Mouse (Mus musculus): ENCODE measurements at regions not wholly inside any gene's neighbourhood (a gene's known extent, or its start where the extent isn't known, plus 50 kb on each side); places are given as distances from the start of the nearest gene placed in this dataset.

DNA sequence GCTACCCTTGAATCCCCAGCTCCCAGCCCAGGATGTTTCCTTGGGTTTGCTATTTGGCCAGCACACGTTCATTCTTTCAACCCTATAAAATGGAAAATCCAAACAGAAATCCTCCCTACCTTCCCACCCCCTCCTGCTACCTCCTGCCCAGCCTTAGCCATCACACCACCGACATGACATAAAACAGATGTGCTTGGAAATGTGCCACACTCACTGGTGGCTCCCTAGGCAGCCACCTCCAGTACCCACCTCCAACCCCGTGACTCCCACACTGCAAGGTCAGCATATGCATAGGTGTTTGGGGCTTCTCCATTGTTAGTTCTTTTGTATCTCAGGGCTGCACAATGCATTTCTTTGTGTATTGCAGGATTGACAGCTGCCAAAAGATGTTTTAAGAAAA lies 327.2 kb downstream of the Insig2 start:
- Histone ChIP-seq H3K4me3 (ENCODE audit: low read depth, low read length) (no peak overlapping the region), H3K27ac (replicated peaks; ENCODE audit: low read depth, low read length) (no peak overlapping the region), H3K9me3 (ENCODE audit: control insufficient read depth, low read length) (peaks cover 6% of the 10 kb centered on the region; the same call in 1 of the 2 replicates), H3K4me2 (ENCODE audit: low read depth, low read length) (no peak overlapping the region), H3K9ac (ENCODE audit: low read depth, low read length) (no peak overlapping the region), H3K27me3 (replicated peaks; ENCODE audit: control insufficient read depth, insufficient read depth, low read length) (no peaks in the 10 kb centered on the region), H3K4me1 (ENCODE audit: control insufficient read depth, insufficient read depth, low read length) (no peaks in the 10 kb centered on the region), H3K36me3 (ENCODE audit: control insufficient read depth, insufficient read depth, low read length) (no peaks in the 10 kb centered on the region)
- 22% methylated on average over 3 of the region's 3 CpGs for WGBS
- ATAC-seq (ENCODE audit: low read depth), result no peak
- no peak for DNase-seq (ENCODE audit: low spot score)

DNA sequence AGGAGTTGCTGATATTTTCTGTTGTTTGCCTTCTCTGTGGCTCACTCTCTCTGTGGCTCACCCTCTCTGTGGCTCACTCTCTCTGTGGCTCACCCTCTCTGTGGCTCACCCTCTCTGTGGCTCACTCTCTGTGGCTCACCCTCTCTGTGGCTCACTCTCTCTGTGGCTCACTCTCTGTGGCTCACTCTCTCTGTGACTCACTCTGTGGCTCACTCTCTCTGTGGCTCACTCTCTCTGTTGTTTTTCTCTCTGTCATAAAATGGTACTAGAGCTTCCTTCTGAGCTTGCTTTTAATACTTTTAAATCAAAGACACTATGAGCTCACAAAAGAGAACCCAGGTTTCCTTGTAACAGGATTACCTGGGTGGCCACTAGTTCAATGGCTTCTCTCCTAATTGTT lies 320.3 kb downstream of the Insig2 start:
- no peak overlapping the region for H3K9ac ChIP-seq (ENCODE audit: low read depth, low read length)
- ATAC-seq (ENCODE audit: low read depth), result no peak
- H3K4me3 ChIP-seq (ENCODE audit: low read depth, low read length), result no peak overlapping the region
- peaks cover 7% of the 10 kb centered on the region; the same call in 1 of the 2 replicates for H3K4me1 ChIP-seq (ENCODE audit: control insufficient read depth, insufficient read depth, low read length)
- H3K27me3 ChIP-seq (replicated peaks; ENCODE audit: control insufficient read depth, insufficient read depth, low read length), result no peaks in the 10 kb centered on the region
- no peaks in the 10 kb centered on the region for H3K36me3 ChIP-seq (ENCODE audit: control insufficient read depth, insufficient read depth, low read length)
- 0 out of 2 replicates have a peak, but pooled peaks cover 3% of the 10 kb centered on the region for H3K9me3 ChIP-seq (ENCODE audit: control insufficient read depth, low read length)
- no peak overlapping the region for H3K27ac ChIP-seq (replicated peaks; ENCODE audit: low read depth, low read length)
- DNase-seq (ENCODE audit: low spot score), result no peak
- H3K4me2 ChIP-seq (ENCODE audit: low read depth, low read length), result no peak overlapping the region

DNA sequence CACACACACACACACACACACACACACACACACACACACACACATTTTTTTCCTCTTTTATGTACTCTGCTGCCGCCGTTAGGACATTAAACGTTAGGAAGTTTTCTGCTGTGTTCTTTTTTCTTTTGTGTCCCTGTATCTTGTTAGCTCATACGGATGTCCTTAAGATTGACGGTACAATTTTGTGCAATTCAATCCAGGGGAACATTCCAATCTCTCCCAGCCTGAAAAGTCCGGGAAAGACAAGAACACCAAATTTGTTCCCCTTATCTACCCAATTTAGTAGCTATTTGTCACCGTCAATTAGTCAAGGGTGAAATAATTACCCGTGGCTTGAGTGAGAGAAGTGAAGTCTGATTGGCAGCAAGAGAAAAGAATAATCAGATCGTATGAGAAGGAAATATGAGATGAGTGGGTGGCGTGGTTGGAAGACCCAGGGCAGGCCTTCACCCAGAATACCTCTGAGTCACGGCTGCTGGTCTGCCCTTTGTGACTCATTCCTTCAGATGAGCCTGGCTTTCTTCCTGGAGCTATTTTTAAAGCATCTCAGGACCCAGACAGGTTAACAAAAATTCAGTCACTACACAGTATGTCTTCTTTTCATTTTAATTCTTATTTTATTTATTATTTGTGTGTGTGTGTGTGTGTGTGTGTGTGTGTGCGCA lies 318.4 kb downstream of the Insig2 start:
- no peak for ATAC-seq (ENCODE audit: low read depth)
- no peak overlapping the region for H3K27ac ChIP-seq (replicated peaks; ENCODE audit: low read depth, low read length)
- H3K9ac ChIP-seq (ENCODE audit: low read depth, low read length), result no peak overlapping the region
- no peak overlapping the region for H3K4me3 ChIP-seq (ENCODE audit: low read depth, low read length)
- H3K4me1 ChIP-seq (ENCODE audit: control insufficient read depth, insufficient read depth, low read length), result peaks cover 7% of the 10 kb centered on the region; the same call in 1 of the 2 replicates
- H3K36me3 ChIP-seq (ENCODE audit: control insufficient read depth, insufficient read depth, low read length), result no peaks in the 10 kb centered on the region
- DNase-seq (ENCODE audit: low spot score), result peak; percentile 29
- H3K27me3 ChIP-seq (replicated peaks; ENCODE audit: control insufficient read depth, insufficient read depth, low read length), result no peaks in the 10 kb centered on the region
- 0 out of 2 replicates have a peak, but pooled peaks cover 1% of the 10 kb centered on the region for H3K9me3 ChIP-seq (ENCODE audit: control insufficient read depth, low read length)
- WGBS, result 28% methylated on average over 12 of the region's 12 CpGs
- H3K4me2 ChIP-seq (ENCODE audit: low read depth, low read length), result no peak overlapping the region

GRCm38 (mm10) chr1:121029375-121029774 lies 303.0 kb downstream of the Insig2 start:
- Histone ChIP-seq H3K9me3 (ENCODE audit: control insufficient read depth, low read length) (no peaks in the 10 kb centered on the region), H3K9ac (ENCODE audit: low read depth, low read length) (no peak overlapping the region), H3K4me1 (ENCODE audit: control insufficient read depth, insufficient read depth, low read length) (no peaks in the 10 kb centered on the region), H3K27ac (replicated peaks; ENCODE audit: low read depth, low read length) (no peak overlapping the region), H3K4me3 (ENCODE audit: low read depth, low read length) (no peak overlapping the region), H3K36me3 (ENCODE audit: control insufficient read depth, insufficient read depth, low read length) (no peaks in the 10 kb centered on the region), H3K27me3 (replicated peaks; ENCODE audit: control insufficient read depth, insufficient read depth, low read length) (no peaks in the 10 kb centered on the region), H3K4me2 (ENCODE audit: low read depth, low read length) (no peak overlapping the region)
- WGBS, result 91% methylated on average over 2 of the region's 2 CpGs
- DNase-seq (ENCODE audit: low spot score) (no peak), ATAC-seq (ENCODE audit: low read depth) (no peak)

- no peak for ATAC-seq (ENCODE audit: low read depth)
- H3K9ac ChIP-seq (ENCODE audit: low read depth, low read length), result no peak overlapping the region
- WGBS, result 83% methylated on average over 10 of the region's 10 CpGs
- H3K27ac ChIP-seq (replicated peaks; ENCODE audit: low read depth, low read length), result no peak overlapping the region
- no peak overlapping the region for H3K4me2 ChIP-seq (ENCODE audit: low read depth, low read length)
- H3K9me3 ChIP-seq (ENCODE audit: control insufficient read depth, low read length), result no peaks in the 10 kb centered on the region
- H3K27me3 ChIP-seq (replicated peaks; ENCODE audit: control insufficient read depth, insufficient read depth, low read length), result no peaks in the 10 kb centered on the region
- no peaks in the 10 kb centered on the region for H3K4me1 ChIP-seq (ENCODE audit: control insufficient read depth, insufficient read depth, low read length)
- no peak overlapping the region for H3K4me3 ChIP-seq (ENCODE audit: low read depth, low read length)
- DNase-seq (ENCODE audit: low spot score), result no peak
- no peaks in the 10 kb centered on the region for H3K36me3 ChIP-seq (ENCODE audit: control insufficient read depth, insufficient read depth, low read length)
These were observed 297.5 kb downstream of the Insig2 start for GRCm38 (mm10) chr1:121034761-121035393.

- Histone ChIP-seq H3K9ac (ENCODE audit: low read depth, low read length) (no peak overlapping the region), H3K27me3 (replicated peaks; ENCODE audit: control insufficient read depth, insufficient read depth, low read length) (0 out of 2 replicates have a peak, but pooled peaks cover 3% of the 10 kb centered on the region), H3K4me1 (ENCODE audit: control insufficient read depth, insufficient read depth, low read length) (no peaks in the 10 kb centered on the region), H3K4me2 (ENCODE audit: low read depth, low read length) (no peak overlapping the region), H3K27ac (replicated peaks; ENCODE audit: low read depth, low read length) (no peak overlapping the region), H3K4me3 (ENCODE audit: low read depth, low read length) (no peak overlapping the region), H3K36me3 (ENCODE audit: control insufficient read depth, insufficient read depth, low read length) (no peaks in the 10 kb centered on the region), H3K9me3 (ENCODE audit: control insufficient read depth, low read length) (no peaks in the 10 kb centered on the region)
- WGBS, result 72% methylated on average over 6 of the region's 6 CpGs
- peak; percentile 19 for DNase-seq (ENCODE audit: low spot score)
- no peak for ATAC-seq (ENCODE audit: low read depth)
These were observed 285.8 kb downstream of the Insig2 start for GRCm38 (mm10) chr1:121046581-121046980.

DNA sequence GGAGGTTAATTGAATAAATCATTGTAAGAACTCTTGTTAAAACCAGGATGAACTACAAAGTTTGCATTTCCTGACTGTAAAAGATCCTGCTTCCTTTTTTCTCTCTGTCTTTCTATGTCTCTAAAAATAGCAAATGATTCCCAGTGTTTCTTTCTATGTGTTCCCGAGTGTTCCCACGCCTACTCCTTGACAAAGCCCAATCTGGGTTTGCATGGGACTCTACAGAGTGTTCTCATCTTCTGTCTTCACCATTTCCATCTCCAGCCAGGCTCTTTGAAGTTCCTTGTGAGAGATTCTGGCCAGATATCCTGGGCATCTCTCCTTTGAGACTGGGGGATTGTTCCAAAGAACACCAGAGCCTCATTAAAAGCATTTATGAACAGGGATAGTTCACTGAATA lies 285.0 kb downstream of the Insig2 start:
- DNase-seq (ENCODE audit: low spot score), result no peak
- Histone ChIP-seq H3K4me1 (ENCODE audit: control insufficient read depth, insufficient read depth, low read length) (no peaks in the 10 kb centered on the region), H3K4me2 (ENCODE audit: low read depth, low read length) (no peak overlapping the region), H3K27me3 (replicated peaks; ENCODE audit: control insufficient read depth, insufficient read depth, low read length) (0 out of 2 replicates have a peak, but pooled peaks cover 3% of the 10 kb centered on the region), H3K4me3 (ENCODE audit: low read depth, low read length) (no peak overlapping the region), H3K36me3 (ENCODE audit: control insufficient read depth, insufficient read depth, low read length) (no peaks in the 10 kb centered on the region), H3K9me3 (ENCODE audit: control insufficient read depth, low read length) (no peaks in the 10 kb centered on the region), H3K9ac (ENCODE audit: low read depth, low read length) (no peak overlapping the region), H3K27ac (replicated peaks; ENCODE audit: low read depth, low read length) (no peak overlapping the region)
- no peak for ATAC-seq (ENCODE audit: low read depth)
- WGBS, result 65% methylated on average over 2 of the region's 2 CpGs

DNA sequence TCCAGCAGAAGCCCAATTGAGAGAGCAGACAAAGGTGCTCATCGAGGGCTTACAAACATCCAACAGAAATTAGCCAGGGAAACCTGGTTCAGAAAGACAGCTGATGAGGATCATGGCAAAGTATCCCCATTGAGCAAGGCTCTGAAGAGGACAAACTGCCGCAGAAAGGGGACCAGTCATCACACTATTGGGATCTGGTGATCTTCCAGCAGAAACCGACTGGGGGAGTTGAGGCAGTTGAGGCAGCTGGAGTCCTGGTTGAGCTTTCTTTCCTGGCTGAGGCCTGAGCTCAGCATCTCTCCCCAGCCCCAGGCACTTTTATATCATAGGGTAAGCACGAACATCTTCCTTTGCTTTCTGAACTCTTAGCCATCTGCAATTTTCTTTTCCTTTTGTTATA lies 282.7 kb downstream of the Insig2 start:
- Histone ChIP-seq H3K36me3 (ENCODE audit: control insufficient read depth, insufficient read depth, low read length) (no peaks in the 10 kb centered on the region), H3K4me2 (ENCODE audit: low read depth, low read length) (no peak overlapping the region), H3K4me3 (ENCODE audit: low read depth, low read length) (no peak overlapping the region), H3K27ac (replicated peaks; ENCODE audit: low read depth, low read length) (no peak overlapping the region), H3K9ac (ENCODE audit: low read depth, low read length) (no peak overlapping the region), H3K4me1 (ENCODE audit: control insufficient read depth, insufficient read depth, low read length) (no peaks in the 10 kb centered on the region), H3K9me3 (ENCODE audit: control insufficient read depth, low read length) (no peaks in the 10 kb centered on the region), H3K27me3 (replicated peaks; ENCODE audit: control insufficient read depth, insufficient read depth, low read length) (peaks cover 3% of the 10 kb centered on the region; the same call in 1 of the 2 replicates)
- 77% methylated on average over 4 of the region's 4 CpGs for whole genome bisulfite sequencing
- no peak for ATAC-seq (ENCODE audit: low read depth)
- DNase-seq (ENCODE audit: low spot score), result no peak

All from embryonic facial prominence, embryonic 14.5 days (tissue).